Comparison of ENCODE assay signal across 20 mouse cellular contexts in the genomic region with DNA sequence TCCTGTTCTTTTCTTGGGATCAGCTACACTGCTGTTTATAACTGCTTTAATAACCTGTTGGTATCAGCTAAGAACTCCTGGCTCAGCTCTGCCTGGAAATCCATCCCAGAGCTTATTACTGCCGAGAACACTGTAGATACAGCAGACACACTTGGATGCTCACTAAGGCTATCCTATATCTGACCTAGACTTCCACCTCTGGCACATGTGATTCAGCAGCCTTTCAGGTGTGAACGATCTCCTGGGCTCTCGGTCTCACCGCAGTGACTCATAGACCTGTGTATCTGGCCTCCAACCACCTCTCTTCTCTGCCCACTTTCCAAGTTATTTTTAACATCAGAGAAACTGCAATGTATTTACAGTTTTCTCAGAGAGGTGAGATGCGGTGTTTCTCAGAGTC. TPM values are rescaled to one million over a fixed set of nuclear protein-coding genes. Genes with fewer than 3 reads are reported as not detected.
"Had no signal": no experiment of that assay in that cellular context is flagged by ENCODE, and none has a peak within 500 bp of the region (broad histone marks: within the 10 kb centered on the region; RNA-seq: fewer than 3 reads in every experiment).

No protein-coding gene starts in this region.

- H3K36me3 ChIP-seq: lung, embryonic 15.5 days; midbrain, embryonic 10.5 days; midbrain, embryonic 12.5 days; neural tube, embryonic 13.5 days; neural tube, embryonic 15.5 days had no signal

- H3K9ac ChIP-seq: lung, embryonic 15.5 days; midbrain, embryonic 12.5 days; neural tube, embryonic 13.5 days; neural tube, embryonic 15.5 days had no signal

- H3K9me3 ChIP-seq: lung, embryonic 15.5 days; midbrain, embryonic 10.5 days; midbrain, embryonic 12.5 days; neural tube, embryonic 13.5 days; neural tube, embryonic 15.5 days had no signal

- H3K4me3 ChIP-seq: lung, embryonic 15.5 days; midbrain, embryonic 10.5 days; midbrain, embryonic 12.5 days; myocyte; neural tube, embryonic 13.5 days; neural tube, embryonic 15.5 days had no signal

- H3K4me2 ChIP-seq: lung, embryonic 15.5 days; midbrain, embryonic 12.5 days; neural tube, embryonic 13.5 days; neural tube, embryonic 15.5 days had no signal

- DNase-seq: lung, adult 2 months; lung, postnatal 4 days; midbrain, embryonic 14.5 days; retina, postnatal 1 day; right cerebral cortex, adult 18-20 months; right cerebral cortex, postnatal 25 days; right cerebral cortex, postnatal 4 days; spleen, adult 18-20 months; thymus, adult 18-20 months; thymus, postnatal 14 days; thymus, postnatal 36 days had no signal

- H3K27me3 ChIP-seq: lung, embryonic 15.5 days; midbrain, embryonic 12.5 days; neural tube, embryonic 13.5 days; neural tube, embryonic 15.5 days had no signal

- H3K4me1 ChIP-seq: lung, embryonic 15.5 days; midbrain, embryonic 10.5 days; midbrain, embryonic 12.5 days; neural tube, embryonic 13.5 days; neural tube, embryonic 15.5 days had no signal

- H3K27ac ChIP-seq: lung, embryonic 15.5 days; midbrain, embryonic 10.5 days; midbrain, embryonic 12.5 days; neural tube, embryonic 13.5 days; neural tube, embryonic 15.5 days had no signal

- ATAC-seq: lung, postnatal 0 days; midbrain, embryonic 16.5 days had no signal

RNA-seq across cellular contexts. Expression of a gene that starts 43.3 kb away (rescaled TPM):
- total RNA-seq: megakaryocyte-erythroid progenitor cell, adult 5-6 weeks had no signal
